Mouse (Mus musculus) layer of hippocampus, adult 8-10 months (tissue): ENCODE results near the gene Klhdc3. TPM values are rescaled to one million over a fixed set of nuclear protein-coding genes. Genes with fewer than 3 reads are reported as not detected.

Experiments used
- DNase-seq, 2 experiments: peaks; one replicate each; pipeline ENCODE4 v3.0.0; 2022; ENCODE audit warnings: low spot score in 2 of 2
- total RNA-seq, 4 experiments: library from RNA; stranded (reverse); gene quantifications; 2 replicates each; pipeline ENCODE4 v1.2.4; 2022

Gene Klhdc3
- total RNA-seq, 4 experiments from 2014 or later: 155 to 173 (median 166) TPM

DNA sequence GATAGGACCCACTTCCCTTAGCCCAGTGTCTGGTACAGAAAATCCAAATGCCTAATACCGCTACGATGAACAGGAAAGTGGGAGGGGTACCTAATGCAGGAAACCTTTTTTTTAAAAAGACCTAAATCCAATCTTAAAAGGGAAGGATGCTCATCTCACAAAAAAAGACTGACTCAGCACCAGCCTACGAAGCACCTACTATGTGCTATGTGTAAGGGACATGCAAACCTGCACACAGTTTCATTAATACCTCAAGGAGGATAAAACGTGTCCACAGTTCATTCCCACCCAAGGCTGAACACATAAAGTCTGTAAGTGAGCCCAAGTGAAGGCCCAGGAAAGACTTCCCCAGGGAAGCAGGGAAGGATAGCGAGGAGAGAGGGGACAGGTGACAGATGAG, 21.8 kb upstream of the Klhdc3 start:
- DNase-seq: no peak

DNA sequence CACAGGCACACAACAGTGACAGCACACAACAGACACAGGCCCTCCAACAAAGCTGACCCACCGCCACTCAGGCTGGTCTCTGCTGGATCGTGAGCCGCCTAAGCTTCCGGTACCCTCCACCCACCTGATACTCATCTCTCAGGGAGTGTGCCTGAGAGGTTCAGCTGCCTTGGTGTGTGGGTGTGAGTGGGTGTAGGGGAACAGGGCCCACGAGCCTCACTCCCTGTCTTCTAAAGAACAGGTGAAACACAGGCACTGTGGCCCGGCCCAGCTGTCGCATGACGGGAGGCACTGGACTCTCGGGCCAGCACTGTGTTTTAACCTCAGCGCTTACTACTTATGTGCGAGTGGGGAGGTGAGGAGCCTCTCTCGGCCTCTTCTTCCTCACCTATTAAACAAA, 21.4 kb upstream of the Klhdc3 start:
- DNase-seq: no peak

DNA sequence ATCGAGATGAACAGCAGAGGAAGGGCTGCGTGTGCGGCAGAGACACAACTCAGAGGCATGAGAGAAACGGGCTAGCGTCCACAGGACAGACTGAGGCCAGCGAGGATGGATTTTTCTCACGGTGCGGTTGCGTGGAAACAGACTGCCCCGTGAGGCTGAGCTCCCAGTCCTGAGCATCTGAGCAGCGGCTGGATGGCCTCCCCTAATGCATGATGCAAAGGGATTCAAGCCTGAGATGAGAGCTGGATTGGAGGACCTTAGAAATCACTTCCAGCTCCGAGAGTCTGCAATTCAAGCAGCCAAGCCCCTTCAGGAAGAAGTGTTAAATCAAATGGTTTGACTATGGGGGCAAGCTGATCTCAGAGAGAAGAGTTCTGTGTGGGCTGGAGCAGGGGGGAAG, 20.8 kb upstream of the Klhdc3 start:
- DNase-seq: no peak

DNA sequence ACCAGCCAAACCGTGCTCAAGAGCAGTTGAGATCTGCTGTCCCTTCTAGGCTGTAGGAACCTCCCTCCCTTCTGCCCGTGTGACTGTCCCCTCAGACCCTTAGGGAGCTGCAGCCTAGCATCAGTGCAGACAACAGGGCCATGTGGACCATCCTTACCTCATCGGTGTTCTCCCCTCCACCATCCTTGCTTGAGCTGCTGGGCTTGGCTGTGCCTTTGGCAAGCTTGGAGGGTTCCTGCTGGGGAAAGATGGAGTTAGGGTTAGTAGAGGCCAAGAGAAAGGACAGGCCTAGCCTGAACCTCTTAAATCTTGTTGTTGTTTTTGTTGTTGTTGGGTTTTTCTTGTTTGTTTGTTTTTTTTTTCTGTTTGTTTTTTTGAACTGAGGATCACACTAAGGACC, 19.2 kb upstream of the Klhdc3 start:
- no peak for DNase-seq

DNA sequence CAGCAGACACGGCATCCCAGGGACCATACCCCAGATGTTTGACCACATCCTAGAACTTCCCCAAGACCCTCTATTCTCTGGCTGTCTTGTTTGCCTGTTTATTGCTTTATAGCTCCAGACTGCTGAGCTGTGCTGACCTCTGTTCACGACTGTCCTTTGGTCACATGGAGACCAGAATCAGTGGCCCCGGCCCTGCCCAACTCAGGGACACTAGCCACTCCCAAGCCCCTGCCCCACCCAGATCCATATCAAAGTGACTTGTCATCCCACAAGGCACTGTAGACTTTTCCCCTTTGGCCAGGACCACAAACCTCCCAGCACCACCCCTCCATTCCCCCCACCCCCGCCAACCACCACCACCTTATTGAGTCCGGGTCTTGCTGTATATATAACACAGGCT, 18.5 kb upstream of the Klhdc3 start:
- DNase-seq: no peak

DNA sequence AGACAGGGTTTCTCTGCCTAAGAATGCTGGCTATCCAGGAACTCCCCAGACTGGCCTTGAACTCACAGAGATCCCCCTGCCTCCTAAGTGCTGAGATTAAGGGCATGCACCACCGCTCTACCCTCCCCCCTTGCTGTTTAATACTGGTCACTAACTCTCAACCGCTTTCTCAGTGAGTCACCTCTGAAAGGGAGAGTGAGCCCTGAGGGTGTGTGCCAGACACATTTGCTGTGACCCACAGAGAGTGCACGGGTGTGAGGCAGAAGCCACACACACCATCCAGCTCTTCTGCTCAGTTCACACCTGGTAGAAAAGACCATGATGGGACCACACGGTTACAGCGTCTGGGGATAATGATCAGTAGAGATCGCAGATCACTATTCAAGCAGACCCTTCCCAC, 17.8 kb upstream of the Klhdc3 start:
- DNase-seq: no peak

DNA sequence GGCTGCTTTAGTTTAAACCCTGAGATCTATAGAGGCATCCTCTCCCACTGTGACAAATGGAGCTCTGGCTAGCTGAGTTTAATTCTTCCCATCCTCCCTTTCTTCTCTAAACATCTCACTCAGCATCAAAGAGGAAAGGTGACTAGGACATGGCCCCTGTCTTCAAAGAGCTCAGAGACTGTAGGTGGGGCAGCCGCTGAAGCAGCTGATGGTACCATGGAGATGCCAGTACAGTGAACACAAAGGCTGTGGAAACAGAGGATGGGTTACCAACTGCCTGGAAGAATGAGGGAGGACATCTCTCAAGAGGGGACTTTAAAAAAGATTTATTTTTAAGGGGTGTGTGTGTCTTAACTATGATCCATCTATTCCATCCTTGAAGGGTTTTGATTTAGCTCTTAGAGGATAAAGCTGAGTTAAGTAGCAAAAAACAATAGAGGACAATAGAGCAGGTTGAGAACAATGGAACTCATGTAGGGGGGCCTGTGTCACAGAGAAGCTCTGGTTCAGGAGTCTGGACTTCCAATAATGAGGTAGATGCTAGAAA, 13.9 kb upstream of the Klhdc3 start:
- no peak for DNase-seq

DNA sequence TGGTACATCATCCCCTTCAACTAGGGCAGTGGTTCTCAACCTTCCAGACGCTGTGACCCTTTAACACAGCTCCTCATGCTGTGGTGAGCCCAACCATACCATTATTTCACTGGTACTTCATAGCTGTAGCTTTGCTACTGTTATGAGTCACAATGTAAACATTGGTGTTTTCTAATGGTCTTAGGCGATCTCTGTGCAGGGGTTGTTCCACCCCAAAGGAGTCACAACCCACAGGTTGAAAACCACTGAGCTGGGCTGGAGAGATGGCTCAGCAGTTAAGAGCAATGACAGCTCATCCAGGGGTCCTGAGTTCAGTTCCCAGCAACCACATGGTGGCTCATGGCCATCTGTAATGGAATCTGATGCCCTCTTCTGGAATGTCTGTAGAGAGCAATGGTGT, 10.7 kb upstream of the Klhdc3 start:
- DNase-seq: no peak

DNA sequence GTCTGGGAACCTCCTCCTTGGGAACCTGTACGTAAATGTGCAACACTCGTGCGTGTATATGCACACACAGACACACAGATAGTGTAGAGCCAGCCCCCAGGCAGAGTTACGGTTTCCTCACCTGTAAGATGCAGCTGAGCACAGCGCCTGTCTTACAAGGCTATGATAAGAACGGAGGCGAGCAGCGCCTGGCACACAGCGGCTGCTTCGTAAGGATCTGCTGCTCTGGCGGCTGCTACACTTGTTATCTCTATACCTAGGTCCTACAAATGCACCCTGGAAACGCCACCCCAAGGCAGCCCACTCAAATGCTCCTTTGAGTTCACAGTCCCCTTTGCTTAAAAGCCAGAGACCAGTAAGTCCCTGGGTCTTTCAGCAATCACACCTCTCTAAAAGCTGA, 10.0 kb upstream of the Klhdc3 start:
- DNase-seq: no peak

DNA sequence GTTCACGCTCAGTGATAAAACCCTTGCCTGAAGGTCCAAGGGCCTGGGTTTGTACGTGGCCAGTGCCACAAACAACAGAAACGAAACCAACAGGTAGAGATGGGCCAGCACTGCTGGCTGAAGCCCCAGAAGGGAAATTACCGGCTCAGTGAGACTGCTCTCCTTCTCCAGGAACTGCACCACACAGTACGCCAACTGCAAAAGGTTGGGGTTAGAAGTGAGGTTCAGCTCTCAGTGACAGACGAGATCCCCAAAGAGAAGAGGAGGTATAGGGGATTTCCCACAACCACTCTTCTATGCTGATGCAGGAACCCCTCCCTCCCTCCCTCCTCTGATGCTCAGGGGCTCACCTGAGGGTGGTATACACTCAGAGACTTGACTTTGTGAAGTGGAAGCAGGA, 5.2 kb upstream of the Klhdc3 start:
- DNase-seq: no peak

DNA sequence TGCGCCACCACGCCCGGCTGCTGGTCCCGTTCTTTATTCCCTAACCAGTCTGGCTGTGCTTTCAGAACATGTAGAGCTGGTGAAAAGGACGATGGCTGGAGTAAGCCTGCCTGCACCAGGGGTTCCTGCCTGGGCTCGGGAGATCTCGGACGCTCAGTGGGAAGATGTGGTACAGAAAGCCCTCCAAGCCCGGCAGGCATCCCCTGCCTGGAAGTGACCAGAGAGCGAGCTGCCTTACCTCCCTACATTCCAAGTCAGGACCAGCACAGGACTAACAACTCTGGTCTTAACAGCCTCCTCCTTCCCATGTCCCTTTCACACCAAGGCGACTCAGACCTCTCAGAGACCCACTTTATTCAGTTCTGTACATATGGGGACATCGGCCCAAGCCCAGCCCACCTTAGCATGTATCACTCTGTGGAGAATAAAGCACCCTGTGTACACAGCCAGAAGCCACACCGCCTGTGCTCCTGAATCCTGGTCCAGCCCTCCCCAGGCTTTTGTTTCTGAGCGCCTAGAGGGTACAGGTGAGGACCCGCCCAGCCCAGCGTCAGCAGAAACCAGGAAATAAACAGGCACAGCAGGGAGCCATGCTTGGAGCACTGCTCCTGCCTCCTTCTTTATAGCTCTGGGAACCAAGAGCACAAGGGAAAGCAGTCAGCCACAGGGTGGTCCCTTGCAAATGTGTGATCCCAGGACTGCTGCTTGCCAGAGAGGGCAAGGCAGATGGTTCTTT, 2.1 kb upstream of the Klhdc3 start:
- no peak for DNase-seq

DNA sequence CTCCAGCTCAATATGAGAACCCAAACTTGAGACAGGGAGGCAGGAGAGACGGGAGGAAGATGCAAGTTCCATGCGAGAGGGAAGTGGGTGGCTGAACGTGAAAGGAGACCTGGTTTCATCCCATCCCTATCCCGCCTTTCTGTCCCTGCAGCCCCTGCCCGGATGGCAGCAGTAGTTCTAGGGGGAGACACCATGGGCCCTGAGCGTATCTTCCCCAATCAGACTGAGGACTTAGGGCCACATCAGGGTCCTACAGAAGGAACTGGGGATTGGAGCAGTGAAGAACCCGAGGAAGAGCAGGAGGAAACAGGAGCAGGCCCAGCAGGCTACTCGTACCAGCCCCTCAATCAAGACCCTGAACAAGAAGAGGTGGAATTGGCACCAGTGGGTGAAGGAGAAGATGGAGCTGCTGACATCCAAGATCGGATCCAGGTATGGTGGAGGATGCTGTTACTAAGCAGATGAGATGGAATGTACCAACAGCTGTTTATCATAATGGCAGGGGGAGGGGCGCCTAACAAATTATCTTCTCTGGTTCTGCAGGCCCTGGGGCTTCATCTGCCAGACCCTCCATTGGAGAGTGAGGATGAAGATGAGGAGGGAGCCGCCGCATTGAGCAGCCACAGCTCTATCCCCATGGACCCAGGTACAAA, 878 bp upstream of the Klhdc3 start:
- DNase-seq: no peak

DNA sequence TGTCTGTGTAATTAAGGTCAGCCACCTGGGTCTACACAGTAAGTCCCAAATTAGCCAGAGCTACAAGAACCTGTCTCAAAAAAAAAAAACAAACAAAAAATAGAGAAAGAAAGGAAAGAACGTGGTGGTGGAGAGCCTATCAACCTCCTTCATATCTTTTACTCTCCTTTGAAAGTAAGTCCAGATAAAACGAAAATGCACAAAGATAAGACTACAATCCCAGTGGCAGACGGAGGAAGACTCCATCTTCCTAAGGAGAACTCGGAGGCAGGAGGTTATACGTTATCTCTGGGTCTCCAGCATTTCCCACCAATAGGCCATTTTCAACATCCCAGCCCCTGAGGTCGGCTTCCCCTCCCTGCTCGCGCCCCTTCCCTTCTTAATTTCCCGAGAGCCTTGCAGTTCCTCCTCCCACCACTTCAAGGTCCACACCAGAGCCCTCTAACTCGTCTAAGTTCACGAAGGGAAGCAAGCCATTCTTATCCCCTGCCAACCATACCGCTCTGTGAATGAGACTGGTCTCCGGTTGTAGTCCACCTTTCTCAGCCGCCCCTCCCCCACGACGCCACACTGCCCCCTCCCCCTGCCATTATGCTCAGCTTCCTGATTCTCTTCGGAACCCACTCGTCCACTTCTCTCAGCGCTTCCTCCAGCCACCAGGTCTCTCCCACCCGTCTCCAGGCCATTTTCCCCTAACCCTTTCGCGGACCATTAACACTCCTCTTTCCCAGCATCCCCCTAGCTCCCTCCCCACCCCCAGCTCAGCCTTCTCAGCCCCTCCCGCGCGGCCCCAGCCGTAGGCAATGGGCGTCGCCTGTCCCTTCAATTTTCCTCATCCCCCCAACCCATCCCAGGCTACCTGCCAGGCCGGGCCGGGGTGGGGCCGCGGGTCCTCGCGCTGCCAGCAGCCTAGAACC, 613 bp downstream of the Klhdc3 start:
- peak in 1 of 2 experiments; percentile 42 for DNase-seq

DNA sequence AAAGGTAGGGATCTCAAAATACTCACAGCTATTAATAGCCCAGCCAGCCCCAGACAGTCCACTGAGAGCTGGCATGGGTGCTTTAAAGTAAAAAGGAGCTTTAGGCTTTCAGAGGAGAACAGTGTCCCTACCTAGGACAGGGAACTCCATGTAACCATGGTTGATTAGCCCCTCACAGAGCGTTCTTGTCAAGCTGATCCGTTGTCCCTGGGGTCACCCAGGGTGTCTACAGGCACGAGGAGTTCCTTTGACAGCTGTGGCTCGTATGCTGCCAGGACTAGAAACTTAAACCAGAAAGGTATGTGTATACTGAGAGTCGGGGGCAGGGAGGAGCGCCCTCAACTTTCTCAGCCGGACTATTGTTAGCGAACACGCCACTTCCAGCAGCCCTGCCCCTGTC, 1.8 kb downstream of the Klhdc3 start:
- DNase-seq: no peak

DNA sequence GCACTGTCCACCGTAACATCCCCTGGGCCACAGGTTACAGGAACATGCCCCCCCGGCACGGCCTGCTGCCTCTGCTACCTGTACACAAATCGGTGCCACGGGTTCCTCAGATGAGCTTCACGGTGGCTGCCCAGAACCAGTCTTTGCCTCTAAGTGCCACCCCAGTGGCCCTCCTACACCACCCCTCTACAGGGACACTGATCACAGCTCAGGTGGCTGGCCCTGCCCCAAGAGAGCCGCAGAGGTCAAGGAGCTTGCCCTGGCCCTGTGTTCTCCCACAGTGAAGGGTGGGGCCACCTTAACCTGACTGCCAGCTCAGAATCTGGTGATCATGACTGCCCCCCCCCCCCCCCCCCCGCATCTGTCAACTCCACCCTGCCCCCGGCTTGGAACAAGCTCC, 2.3 kb downstream of the Klhdc3 start, which contains the start of gene Mea1:
TSS of gene Mea1 (plus strand) at position 378 of the 400 bp plus-strand sequence.
- no peak for DNase-seq

DNA sequence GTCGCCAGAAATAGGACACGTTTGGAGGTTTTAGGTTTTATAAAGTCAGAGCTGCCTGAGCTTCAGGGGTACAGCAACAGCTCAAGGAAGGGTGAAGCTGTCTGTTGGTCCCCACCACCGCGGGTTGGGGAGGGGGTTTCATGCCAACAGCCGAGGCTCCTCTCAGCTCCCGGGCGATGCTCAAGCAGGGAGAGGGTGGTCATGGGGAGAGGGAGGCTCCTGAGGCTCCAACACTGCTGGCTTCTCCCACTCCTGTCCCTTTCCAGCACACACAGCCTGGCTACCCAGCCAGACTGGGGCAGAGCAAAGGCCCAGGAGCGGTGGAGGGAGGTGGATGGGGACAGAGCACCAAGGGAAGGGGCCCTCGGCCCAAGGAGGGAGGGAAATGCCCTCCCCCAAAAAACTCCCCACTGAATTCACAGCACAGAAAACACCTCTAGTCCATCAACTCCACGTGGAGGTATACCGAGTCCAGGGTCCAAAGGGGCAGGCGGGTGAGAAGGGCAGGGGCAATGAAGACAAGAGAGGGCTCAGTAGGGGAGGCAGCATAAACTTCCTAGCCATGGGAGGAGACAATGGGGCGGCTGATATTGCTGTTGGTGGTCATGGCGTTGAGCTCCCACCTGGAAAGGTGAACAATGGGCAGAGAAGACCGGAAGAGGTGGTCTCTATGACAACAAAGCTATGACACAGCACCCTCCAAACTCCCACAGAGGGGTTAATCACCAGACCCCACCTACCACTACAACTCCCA, 6.0 kb downstream of the Klhdc3 start:
- no peak for DNase-seq

DNA sequence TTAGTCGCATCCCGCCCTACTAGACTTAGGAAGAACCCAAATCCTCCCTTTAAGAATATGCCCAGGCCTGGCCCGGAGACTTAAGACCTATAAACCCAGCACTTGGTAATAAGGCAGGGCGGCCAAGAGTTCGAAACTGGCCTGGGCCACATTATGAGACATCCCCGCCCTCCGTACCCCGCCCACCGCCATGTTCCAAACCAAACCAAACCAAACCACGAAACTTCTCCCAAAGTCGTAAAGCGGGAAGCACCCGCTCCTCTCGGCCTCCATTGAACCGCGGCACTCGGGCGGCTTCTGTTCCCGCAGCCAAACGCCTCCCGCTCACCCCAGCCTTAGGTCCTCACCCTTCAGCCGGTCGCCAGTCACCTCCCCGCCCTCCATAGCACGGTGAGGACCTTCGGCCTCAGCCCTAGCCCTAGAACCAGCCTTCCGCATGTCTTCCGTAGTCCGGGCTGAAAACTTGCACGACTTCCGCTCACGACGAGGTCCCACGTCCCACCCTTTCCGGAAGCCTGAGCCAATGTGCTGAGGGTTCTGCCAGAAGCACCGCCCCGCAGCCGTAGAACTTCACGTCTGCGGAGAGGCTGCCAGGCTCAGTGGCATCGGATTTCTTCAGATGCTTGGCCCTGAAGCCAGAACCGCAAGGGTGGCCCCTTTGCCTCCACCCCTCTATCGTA, 6.7 kb downstream of the Klhdc3 start, which contains the start of gene Rrp36:
TSS of gene Rrp36 (minus strand) at position 503 of the 680 bp plus-strand sequence.
- DNase-seq: peak; percentile 83 to 89

DNA sequence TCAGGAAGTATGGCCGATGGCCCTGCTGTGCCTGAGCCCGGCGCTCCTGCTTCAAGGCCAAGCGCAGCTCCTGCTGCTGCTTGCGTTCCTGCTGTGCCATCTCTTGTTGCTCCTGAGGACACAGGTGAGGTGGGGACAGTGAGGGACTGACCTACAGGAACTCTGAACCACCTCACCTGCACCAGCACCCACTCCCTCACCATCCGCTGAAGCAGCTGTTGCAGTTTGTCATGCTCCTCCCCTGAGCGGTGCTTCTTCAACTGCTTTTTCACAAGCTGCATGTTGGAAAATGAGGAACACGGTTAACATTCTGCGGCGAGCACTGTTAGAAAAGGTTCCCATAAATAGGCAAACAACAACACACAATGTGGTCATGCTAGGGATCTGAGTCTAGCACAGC, 10.8 kb downstream of the Klhdc3 start:
- no peak for DNase-seq

DNA sequence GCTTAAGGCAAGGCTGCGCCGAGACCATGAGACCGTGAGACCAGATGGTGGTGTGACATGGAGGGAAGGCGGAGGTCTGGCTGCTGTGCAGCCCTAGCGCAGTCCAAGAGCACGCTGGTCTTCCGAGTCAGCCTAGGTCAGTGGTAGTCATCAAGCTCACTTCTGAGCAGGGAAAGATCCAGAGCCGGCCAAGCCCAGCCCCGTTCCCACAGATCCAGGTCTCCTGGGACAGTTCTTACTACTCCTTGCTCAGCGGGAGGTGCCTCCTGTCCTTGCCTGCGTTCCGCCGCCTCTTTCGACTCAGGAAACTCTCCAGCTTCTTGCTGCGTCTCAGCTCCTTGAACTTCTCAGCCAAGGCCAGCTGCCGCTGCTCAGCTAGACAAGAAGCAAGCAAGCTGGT, 13.0 kb downstream of the Klhdc3 start:
- DNase-seq: no peak

DNA sequence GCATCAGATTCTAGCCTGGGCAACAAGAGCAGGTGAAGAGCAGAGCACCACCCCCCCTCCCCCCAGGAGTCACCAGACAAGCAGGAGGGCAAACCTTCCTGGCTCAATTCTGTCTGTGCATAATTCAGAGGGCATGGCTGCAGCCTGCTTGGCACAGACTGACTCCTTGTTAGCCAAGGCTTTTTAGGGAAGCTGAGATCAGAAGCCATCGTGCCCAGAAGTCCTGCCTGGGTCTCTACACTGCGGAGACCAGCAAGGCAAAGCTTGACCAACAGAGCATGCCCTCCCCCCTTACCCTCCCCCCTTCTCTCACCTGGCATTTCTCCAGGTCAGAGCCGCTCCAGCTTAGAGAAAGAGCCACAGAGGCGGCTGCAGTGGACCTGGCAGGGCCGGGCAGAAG, 18.0 kb downstream of the Klhdc3 start:
- no peak for DNase-seq
